Mouse (Mus musculus) hindbrain, embryonic 14.5 days (tissue): ENCODE measurements around the gene Elovl1. TPM values are rescaled to one million over a fixed set of nuclear protein-coding genes. Genes with fewer than 3 reads are reported as not detected.

Experiments used
- polyA plus RNA-seq: library from polyadenylated mRNA; unstranded; fragments of >200 nt; fragmentation: Nextera tagmentation; extraction: Ambion mirVana; gene quantifications from 2 replicates; pipeline ENCODE4 v1.2.1, GENCODE M21; 2014

Gene Elovl1
- polyA plus RNA-seq, 1 experiment from 2014 or later = 32.4 TPM

Other genes with a start within 250 kb of the Elovl1 start
- gene Kdm4a, start 248.1 kb upstream of the Elovl1 start, polyA plus RNA-seq = 52.8 and 53.7 TPM in 2 replicates
- 67.1 and 68.2 TPM in 2 replicates for gene Ptprf, start 136.7 kb upstream of the Elovl1 start, polyA plus RNA-seq
- gene Szt2, start 18.8 kb upstream of the Elovl1 start, polyA plus RNA-seq = 11.6 and 14.0 TPM in 2 replicates
- 98.6 and 102 TPM in 2 replicates for gene Med8, start 18.8 kb upstream of the Elovl1 start, polyA plus RNA-seq
- gene Cdc20, start 9.3 kb downstream of the Elovl1 start, polyA plus RNA-seq = 30.1 and 40.2 TPM in 2 replicates
- gene Mpl, start 29.4 kb downstream of the Elovl1 start, polyA plus RNA-seq = 0.28 and 0.34 TPM in 2 replicates
- gene Tie1, start 62.0 kb downstream of the Elovl1 start, polyA plus RNA-seq = 14.3 and 15.1 TPM in 2 replicates
- gene 2610528J11Rik, start 98.9 kb downstream of the Elovl1 start, polyA plus RNA-seq = not detected in 2 replicates
- gene Tmem125, start 116.0 kb downstream of the Elovl1 start, polyA plus RNA-seq = not detected in 2 replicates
- gene Cfap57, start 192.7 kb downstream of the Elovl1 start, polyA plus RNA-seq = 1.7 and 3.1 TPM in 2 replicates
- 102 TPM in 2 replicates for gene Ebna1bp2, start 192.7 kb downstream of the Elovl1 start, polyA plus RNA-seq
- not detected in 2 replicates for gene Olfr62, start 230.9 kb downstream of the Elovl1 start, polyA plus RNA-seq